Mouse (Mus musculus): ENCODE data around the gene Ift88.
"Not testable (repeated sequence)": the region's sequence is repeated elsewhere in the genome, so short reads cannot be mapped to it uniquely, and the experiment has no call there.

Gene Ift88

DNA sequence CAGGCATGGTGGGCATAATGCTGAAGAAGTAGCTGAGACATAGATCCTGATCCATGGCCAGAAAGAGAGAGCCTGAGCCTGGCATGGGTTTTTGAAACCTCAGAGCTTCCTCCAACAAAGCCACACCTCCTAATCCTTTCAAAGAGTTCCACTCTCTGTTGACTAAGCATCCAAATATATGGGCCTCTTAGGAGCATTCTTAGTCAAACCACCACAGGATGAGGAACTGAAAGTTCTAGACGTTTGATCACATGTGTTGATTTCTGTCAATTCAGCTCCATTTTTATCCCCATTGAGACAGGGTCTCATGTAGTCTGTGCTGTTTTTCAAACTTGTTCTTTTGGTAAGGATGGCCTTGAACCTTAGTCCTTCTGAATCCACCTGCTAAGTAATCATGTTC lies 28.7 kb downstream of the Ift88 start:
- no peak for DNase-seq (ENCODE audit: low spot score)

- DNase-seq (ENCODE audit: low spot score) = no peak
These were observed 36.0 kb downstream of the Ift88 start for GRCm38 (mm10) chr14:57459883-57460282.

DNA sequence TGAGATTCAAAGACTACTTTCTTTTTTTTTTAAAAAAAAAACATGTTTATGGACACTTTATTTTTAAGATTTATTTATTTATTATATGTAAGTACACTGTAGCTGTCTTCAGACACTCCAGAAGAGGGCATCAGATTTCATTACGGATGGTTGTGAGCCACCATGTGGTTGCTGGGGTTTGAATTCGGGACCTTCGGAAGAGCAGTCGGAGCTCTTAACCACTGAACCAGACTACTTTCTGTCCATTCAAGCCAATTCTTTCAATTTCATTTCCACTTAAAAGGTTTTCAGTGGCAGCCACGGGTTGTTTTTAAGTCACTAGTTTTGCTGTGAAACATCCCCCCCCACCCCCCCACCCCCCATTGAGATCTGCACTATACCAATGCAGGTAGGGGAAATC lies 36.5 kb downstream of the Ift88 start:
- DNase-seq (ENCODE audit: low spot score) = not testable (repeated sequence)

DNA sequence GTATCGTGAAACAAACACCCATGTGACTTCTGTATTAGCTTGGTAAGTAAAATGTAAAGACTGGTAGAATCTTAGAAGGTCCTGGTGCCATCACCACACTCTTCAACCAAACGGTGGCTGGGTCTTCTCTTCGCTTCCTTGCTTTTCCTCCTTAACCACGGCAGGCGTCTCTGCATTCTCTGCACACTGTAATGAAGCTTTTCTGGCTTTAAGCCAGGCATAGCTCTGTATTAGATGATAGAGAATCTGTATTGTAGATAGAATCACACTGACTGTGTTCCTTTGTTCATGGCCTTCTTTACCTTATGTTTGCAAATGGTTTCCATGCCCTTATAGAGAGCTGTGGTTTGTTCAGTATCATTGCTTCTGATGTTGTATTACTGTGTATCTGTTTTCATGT lies 39.0 kb downstream of the Ift88 start:
- no peak for DNase-seq (ENCODE audit: low spot score)

DNA sequence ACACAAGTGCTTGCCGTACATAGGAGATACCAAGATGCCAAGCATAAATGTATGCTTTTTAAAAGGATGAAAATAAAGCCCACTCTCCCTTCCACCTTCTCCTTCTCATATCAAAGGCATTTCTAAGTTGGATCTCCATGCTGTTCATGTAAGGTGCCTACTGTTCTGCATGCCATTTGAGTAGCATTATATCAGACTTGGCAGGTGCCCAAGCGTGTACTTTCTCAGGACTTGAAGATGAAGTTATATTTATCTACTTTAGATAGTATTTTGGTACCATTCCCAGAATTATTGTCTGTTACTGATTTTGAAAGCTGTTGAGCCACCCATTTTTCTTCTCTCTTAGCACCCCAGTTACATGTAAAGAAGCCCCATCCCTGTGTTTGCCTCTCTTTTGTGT lies 51.2 kb downstream of the Ift88 start:
- DNase-seq (ENCODE audit: low spot score) = peak; percentile 37

- DNase-seq (ENCODE audit: low spot score) = no peak
These were observed 58.4 kb downstream of the Ift88 start for GRCm38 (mm10) chr14:57482262-57482661.

GRCm38 (mm10) chr14:57484183-57484582 lies 60.3 kb downstream of the Ift88 start:
- DNase-seq (ENCODE audit: low spot score) = no peak

DNA sequence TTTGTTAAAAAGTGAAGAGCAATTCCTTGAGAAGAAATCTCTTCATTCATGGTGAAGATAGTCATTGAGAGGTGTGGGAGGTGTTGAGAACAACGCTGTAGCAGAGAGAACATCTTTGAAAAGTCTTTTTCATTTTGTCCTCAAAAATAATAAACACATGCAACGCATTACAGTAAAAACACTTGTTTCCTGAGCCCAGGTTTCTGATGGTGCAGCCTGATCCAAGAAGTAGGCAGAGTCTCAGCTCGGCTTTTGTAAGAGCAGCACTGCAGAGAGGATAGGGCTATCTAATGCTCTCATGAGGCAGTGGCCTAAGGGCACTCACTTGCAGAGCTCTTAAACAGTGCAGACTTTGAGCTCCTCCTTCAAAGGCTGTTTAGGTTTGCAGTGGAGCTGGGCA lies 65.8 kb downstream of the Ift88 start:
- DNase-seq (ENCODE audit: low spot score) = no peak

DNA sequence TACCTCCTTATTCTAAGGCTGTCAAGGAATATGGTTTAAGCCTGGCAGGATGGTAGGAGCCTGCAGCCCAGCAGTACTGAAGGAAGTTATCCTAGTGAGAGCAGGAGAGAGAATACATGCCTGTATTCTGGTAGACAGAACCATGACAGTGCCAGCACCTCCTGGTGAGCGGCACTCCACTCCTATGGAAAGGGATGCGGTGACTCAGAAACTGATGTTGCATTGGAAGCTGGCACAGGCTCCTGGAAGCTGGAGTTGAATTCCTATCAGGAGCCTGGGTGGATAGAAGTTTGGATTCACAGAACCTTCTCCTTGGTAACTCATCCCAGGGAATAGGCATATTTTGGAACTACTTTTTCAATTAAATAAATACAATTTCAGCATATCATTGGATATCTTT lies 70.0 kb downstream of the Ift88 start:
- no peak for DNase-seq (ENCODE audit: low spot score)

GRCm38 (mm10) chr14:57503729-57504128 lies 79.9 kb downstream of the Ift88 start:
- DNase-seq (ENCODE audit: low spot score) = no peak

- no peak for DNase-seq (ENCODE audit: low spot score)
These were observed 85.7 kb downstream of the Ift88 start for GRCm38 (mm10) chr14:57509554-57509953.

DNA sequence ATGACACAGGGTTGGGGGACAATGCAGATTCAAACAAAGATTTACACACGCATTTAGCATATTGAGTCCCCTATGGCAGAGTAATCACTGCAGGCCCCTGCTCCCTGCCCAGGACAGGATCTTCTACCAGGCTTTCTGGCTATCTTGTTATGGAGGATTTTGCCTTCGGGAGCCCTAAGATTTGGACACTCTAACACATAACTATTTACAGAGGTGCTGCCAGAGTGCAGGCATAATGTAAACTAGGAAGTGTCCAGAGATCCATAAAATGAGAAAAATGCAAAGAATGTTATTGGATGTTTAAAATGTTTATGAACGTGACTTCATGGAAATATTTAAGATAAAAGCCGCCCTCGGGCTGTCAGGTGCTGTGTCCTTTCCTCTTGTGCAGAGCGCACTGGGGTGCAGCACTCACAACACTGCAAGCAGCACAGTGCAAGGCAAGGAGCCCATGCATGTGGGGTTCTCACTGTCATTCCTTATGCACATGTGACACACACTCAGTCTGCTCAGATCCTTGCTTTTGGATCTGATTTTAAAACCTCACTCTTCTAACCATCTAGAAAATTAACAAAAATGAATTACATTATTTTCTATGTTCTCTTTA lies 91.4 kb downstream of the Ift88 start:
- DNase-seq (ENCODE audit: low spot score) = no peak

DNA sequence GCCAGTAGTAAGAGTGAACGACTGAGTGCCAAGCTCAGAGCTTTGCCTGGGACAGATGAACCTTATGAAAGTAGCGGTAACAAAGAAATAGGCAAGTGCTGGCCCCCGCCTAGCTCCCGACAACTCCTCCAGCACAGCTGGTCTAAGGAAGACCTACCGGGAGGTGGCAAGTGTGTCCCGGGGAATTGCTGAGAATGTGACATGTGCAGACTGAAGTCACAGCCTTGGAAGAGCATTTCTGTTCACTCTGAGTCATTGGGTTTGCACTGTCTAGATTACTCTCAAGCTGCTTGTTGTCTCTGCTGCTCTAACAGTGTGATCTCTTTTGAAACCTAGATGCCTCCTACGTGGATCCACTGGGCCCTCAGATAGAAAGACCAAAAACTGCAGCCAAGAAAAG lies 93.1 kb downstream of the Ift88 start:
- DNase-seq (ENCODE audit: low spot score) = no peak

DNA sequence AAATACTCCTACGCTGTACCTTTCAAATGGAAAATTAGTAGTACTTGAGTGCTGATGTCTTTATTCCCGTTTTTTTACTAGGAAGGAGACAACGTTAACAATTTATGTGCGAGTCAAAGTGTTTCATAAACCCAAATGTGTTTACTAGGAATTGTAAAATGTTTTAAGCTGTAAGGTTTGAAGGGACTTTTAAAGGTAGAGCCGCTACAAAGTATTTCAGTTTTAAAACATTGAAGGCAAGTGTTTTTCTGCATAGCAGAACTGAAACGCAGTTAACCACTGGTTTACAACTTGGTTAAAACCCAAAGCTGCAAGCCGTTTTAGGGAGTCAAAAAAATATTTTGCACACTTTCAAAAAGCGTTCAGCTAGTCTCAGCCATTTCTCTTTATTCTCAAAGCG lies 99.9 kb downstream of the Ift88 start:
- no peak for DNase-seq (ENCODE audit: low spot score)

- DNase-seq (ENCODE audit: low spot score) = no peak
These were observed 101.0 kb downstream of the Ift88 start, which contains the start of gene Il17d for GRCm38 (mm10) chr14:57524671-57525387. Gene Il17d (plus strand): TSS chr14:57524777.

GRCm38 (mm10) chr14:57525388-57526049 lies 101.7 kb downstream of the Ift88 start:
- no peak for DNase-seq (ENCODE audit: low spot score)

DNA sequence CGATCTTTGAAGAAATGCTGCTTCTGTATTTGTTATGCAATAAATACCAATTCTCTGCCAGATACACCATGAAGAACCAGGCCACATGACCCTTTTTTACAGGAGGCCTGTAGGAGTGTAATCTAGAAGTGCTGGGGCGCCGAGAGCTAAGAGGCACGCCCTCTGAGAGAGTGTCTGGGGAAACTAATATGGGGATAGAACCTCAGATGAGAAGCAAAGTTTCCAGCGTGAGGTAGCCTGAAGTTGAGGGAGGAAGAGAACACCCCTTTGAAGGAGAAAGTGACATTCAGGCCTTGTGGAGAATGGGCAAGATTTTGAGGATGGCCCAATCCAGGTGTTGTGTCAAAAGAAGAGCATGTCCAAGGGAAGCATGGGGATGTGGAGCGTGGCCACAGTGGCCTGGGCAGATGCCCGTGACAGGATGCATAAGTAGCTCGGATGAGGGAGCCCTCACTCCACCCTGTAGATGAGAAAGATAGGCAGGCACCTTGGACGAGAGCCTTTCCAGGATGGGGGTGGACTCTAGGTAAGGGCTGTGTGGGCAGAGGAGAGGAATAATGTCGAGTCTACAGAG lies 102.3 kb downstream of the Ift88 start:
- no peak for DNase-seq (ENCODE audit: low spot score)

- DNase-seq (ENCODE audit: low spot score) = no peak
These were observed 103.3 kb downstream of the Ift88 start for GRCm38 (mm10) chr14:57527122-57527521.

DNA sequence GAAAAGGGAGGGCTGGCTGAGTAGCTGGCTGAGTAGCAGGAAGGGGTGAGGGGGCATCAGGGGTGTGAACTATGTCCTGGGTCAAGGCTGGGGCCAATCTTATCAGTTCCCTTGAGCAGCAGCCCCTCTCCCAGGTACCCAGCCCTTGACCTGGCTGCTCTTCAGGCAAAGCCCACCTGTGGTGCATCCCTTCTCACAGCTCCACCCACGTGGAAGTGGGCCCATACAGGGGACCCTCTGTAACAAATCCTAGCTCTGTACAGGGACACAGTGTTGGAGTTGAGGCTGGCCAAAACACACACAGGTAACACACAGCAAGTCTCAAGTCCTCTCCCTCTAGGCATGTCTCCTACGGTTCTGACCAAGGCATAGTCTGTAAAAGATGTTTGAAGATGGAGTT lies 103.7 kb downstream of the Ift88 start:
- DNase-seq (ENCODE audit: low spot score) = no peak

GRCm38 (mm10) chr14:57529086-57529785 lies 105.4 kb downstream of the Ift88 start:
- DNase-seq (ENCODE audit: low spot score) = no peak

DNA sequence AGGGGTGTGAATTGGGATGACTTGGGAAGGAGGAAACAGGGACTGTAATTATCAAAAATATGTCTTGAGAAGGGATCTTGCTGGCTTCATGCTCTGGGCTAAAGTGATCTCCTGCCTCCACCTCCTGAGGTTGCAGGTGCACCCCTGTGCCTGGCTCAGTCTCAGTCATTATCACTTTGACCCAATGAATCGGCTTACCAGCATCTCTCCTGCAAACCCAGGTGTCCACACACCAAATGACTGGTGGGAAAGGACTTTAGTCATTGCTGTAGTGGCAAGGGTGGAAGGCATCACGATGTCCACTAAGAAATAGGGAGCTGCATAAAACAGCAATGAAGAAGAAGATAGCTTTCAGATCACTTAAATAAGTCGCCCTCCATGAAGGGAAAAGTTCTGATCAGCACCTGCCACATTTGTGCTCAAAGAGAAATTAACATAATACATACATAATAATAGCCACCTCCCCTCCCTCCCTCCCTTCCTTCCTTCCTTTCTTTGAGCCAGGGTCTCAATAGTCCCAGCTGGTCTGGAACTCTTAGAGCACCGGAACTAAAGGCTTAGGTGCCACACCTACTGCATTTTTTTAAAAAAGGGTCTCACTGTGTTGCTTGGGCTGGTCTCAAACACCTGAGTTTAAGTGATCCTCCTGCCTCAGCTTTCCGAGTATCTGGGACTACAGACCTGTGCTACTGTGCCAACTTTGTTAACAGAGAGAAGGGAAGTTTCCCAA lies 106.1 kb downstream of the Ift88 start:
- DNase-seq (ENCODE audit: low spot score) = no peak

- DNase-seq (ENCODE audit: low spot score) = no peak
These were observed 108.7 kb downstream of the Ift88 start for GRCm38 (mm10) chr14:57532577-57532976.

Data from layer of hippocampus, adult 9-10 months (tissue).